Mouse (Mus musculus): ENCODE results near the gene Uvssa. TPM values are rescaled to one million over a fixed set of nuclear protein-coding genes. Genes with fewer than 3 reads are reported as not detected.

Uvssa gene
- polyA plus RNA-seq, 1 experiment from 2014 or later = 2.5 TPM

DNA sequence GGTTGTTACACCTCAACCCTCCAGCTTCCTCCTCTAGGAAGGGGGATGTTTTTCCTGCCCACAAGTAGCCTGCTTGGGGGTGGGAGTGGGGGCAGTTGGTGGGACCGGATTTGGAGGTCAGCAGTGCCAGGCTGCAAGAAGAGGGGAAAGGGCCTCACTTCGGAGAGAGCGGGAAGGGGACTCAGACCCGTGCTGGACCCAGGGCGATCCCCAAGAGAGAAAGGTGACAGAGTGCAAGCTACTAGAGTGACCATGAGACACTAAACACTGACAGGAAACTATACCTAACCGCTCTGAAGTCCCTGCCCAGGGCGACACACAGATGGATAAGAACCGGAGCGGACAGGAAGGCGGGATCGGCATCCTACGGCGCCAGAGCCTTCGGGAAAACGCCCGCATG, 51.8 kb downstream of the Uvssa start:
- Histone ChIP-seq H3K36me3 (replicated peaks) (no peaks in the 10 kb centered on the region), H3K4me1 (replicated peaks) (peaks cover 18% of the 10 kb centered on the region), H3K27me3 (peaks cover 91% of the 10 kb centered on the region), H3K4me2 (no peak overlapping the region), H3K4me3 (replicated peaks) (no peak overlapping the region), H3K9ac (no peak overlapping the region), H3K27ac (replicated peaks) (no peak overlapping the region), H3K9me3 (replicated peaks) (no peaks in the 10 kb centered on the region)
- no peak for ATAC-seq (ENCODE audit: insufficient read depth)
- 4% methylated on average over 16 of the region's 16 CpGs for whole genome bisulfite sequencing (ENCODE audit: insufficient replicate concordance)

- Histone ChIP-seq H3K27me3 (peaks cover 97% of the 10 kb centered on the region), H3K9ac (no peak overlapping the region), H3K36me3 (replicated peaks) (no peaks in the 10 kb centered on the region), H3K4me1 (replicated peaks) (peaks cover 18% of the 10 kb centered on the region), H3K27ac (replicated peaks) (no peak overlapping the region), H3K4me3 (replicated peaks) (no peak overlapping the region), H3K9me3 (replicated peaks) (no peaks in the 10 kb centered on the region), H3K4me2 (peak overlapping the region; percentile 23; the same call in 1 of the 2 replicates)
- no peak for ATAC-seq (ENCODE audit: insufficient read depth)
- 2% methylated on average over 64 of the region's 64 CpGs for WGBS (ENCODE audit: insufficient replicate concordance)
Measured at GRCm38 (mm10) chr5:33430511-33431172, 52.3 kb downstream of the Uvssa start.

- Histone ChIP-seq H3K4me2 (peak overlapping the region; percentile 23; the same call in 1 of the 2 replicates), H3K27ac (replicated peaks) (no peak overlapping the region), H3K9ac (no peak overlapping the region), H3K9me3 (replicated peaks) (no peaks in the 10 kb centered on the region), H3K4me3 (replicated peaks) (no peak overlapping the region), H3K27me3 (peaks cover 99% of the 10 kb centered on the region), H3K36me3 (replicated peaks) (no peaks in the 10 kb centered on the region), H3K4me1 (replicated peaks) (peaks cover 18% of the 10 kb centered on the region)
- 1% methylated on average over 77 of the region's 77 CpGs for WGBS (ENCODE audit: insufficient replicate concordance)
- ATAC-seq (ENCODE audit: insufficient read depth) = no peak
Measured at GRCm38 (mm10) chr5:33431173-33432005, 53.0 kb downstream of the Uvssa start.

- Histone ChIP-seq H3K27me3 (peaks cover 100% of the 10 kb centered on the region), H3K36me3 (replicated peaks) (no peaks in the 10 kb centered on the region), H3K27ac (replicated peaks) (no peak overlapping the region), H3K9me3 (replicated peaks) (no peaks in the 10 kb centered on the region), H3K4me2 (no peak overlapping the region), H3K4me1 (replicated peaks) (peaks cover 18% of the 10 kb centered on the region), H3K4me3 (replicated peaks) (no peak overlapping the region), H3K9ac (no peak overlapping the region)
- WGBS (ENCODE audit: insufficient replicate concordance) = under 1% methylated on average over 39 of the region's 39 CpGs
- no peak for ATAC-seq (ENCODE audit: insufficient read depth)
Measured at GRCm38 (mm10) chr5:33432057-33432935, 53.9 kb downstream of the Uvssa start.

DNA sequence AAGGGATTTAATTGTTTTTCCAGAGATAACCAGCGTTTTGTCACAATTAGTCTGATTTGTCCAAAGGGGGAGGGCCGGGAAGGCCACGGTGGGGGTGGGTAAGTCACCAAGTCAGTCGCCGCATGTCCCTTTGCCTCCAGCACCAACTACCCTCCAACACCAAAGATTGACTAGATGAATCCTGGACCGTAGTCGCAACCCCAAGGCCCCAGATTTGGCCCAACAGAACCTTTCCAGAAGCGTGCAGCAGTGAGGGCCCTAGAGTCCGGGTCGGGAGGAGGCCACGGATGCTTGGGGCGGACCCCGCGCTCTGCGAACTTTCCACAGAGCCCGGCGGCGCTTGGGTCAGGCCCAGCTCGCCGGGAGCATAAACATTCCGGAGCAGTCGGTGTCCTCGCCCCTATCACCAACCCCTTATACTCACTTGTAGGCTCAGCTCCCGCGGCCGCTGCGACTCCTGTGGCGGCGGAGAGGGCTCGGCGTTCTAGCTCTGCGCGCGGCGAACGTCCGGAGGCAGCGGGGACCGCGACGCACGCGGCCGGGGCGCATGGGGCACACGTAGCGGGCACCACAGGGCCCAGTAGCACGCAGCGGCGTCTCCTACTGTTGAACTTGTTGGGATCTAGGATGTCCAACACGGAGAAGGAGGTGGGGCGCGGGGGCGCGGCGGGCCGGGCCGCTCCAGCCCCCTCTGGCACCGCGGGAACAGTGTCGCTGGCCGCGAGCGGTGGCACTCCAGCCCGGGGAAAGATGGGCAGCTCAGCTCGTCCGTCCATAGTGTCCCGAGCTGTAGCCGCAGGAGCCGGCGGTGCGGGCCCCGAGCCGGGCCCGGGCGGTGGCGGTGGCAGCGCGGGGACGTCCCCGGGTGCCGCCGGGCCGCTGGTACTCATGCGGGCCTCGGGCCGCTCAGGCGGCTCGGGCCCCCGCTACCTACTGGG, 55.1 kb downstream of the Uvssa start, which contains the start of gene Nkx1-1:
Nkx1-1 (minus strand) TSS at position 776 of the 938 bp plus-strand sequence.
- no peak within 1 kb of the TSS for H3K9ac ChIP-seq
- no peaks in the 10 kb centered on the region for H3K9me3 ChIP-seq (replicated peaks)
- peaks cover 100% of the 10 kb centered on the region for H3K27me3 ChIP-seq
- H3K4me3 ChIP-seq (replicated peaks) = peak within 1 kb of the TSS; percentile 18
- 1% methylated on average over 90 of the region's 90 CpGs for WGBS (ENCODE audit: insufficient replicate concordance)
- H3K27ac ChIP-seq (replicated peaks) = no peak within 1 kb of the TSS
- ATAC-seq (ENCODE audit: insufficient read depth) = no peak
- H3K36me3 ChIP-seq (replicated peaks) = no peaks in the 10 kb centered on the region
- peaks cover 18% of the 10 kb centered on the region for H3K4me1 ChIP-seq (replicated peaks)
- peak within 1 kb of the TSS; percentile 23 for H3K4me2 ChIP-seq

- Histone ChIP-seq H3K4me2 (peak overlapping the region; percentile 23), H3K27me3 (peaks cover 100% of the 10 kb centered on the region), H3K36me3 (replicated peaks) (no peaks in the 10 kb centered on the region), H3K27ac (replicated peaks) (no peak overlapping the region), H3K9me3 (replicated peaks) (no peaks in the 10 kb centered on the region), H3K4me1 (replicated peaks) (peaks cover 18% of the 10 kb centered on the region), H3K4me3 (replicated peaks) (peak overlapping the region; percentile 18), H3K9ac (no peak overlapping the region)
- WGBS (ENCODE audit: insufficient replicate concordance) = 1% methylated on average over 58 of the region's 60 CpGs
- ATAC-seq (ENCODE audit: insufficient read depth) = no peak
Measured at GRCm38 (mm10) chr5:33434141-33434780, 55.9 kb downstream of the Uvssa start.

GRCm38 (mm10) chr5:33435151-33435550, 56.8 kb downstream of the Uvssa start:
- Histone ChIP-seq H3K36me3 (replicated peaks) (no peaks in the 10 kb centered on the region), H3K9me3 (replicated peaks) (no peaks in the 10 kb centered on the region), H3K4me1 (replicated peaks) (peaks cover 18% of the 10 kb centered on the region), H3K9ac (no peak overlapping the region), H3K27me3 (peaks cover 96% of the 10 kb centered on the region), H3K4me2 (no peak overlapping the region), H3K4me3 (replicated peaks) (no peak overlapping the region), H3K27ac (replicated peaks) (no peak overlapping the region)
- WGBS (ENCODE audit: insufficient replicate concordance) = 4% methylated on average over 26 of the region's 26 CpGs
- ATAC-seq (ENCODE audit: insufficient read depth) = no peak

DNA sequence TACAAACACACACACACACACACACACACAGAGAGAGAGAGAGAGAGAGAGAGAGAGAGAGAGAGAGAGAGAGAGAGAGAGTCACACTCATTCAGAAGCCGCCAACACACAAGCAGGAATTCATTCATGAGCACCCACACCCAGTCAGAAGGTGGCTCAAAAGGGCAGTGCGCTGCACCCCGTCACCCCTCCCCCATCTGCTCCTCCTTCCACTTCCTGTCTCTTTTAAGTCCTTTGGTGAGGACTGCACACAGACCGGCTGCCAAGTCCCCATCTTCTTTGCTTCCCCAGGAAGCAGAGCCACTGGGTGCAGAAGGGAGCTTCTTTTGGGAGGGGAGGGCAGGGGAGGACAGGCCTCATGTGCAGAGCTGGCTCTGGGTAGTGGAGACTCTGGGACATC, 57.6 kb downstream of the Uvssa start:
- H3K27me3 ChIP-seq = peaks cover 95% of the 10 kb centered on the region
- peaks cover 16% of the 10 kb centered on the region for H3K4me1 ChIP-seq (replicated peaks)
- H3K4me3 ChIP-seq (replicated peaks) = no peak overlapping the region
- H3K9ac ChIP-seq = no peak overlapping the region
- H3K4me2 ChIP-seq = no peak overlapping the region
- H3K27ac ChIP-seq (replicated peaks) = no peak overlapping the region
- WGBS (ENCODE audit: insufficient replicate concordance) = 3% methylated on average over 4 of the region's 4 CpGs
- no peaks in the 10 kb centered on the region for H3K9me3 ChIP-seq (replicated peaks)
- H3K36me3 ChIP-seq (replicated peaks) = no peaks in the 10 kb centered on the region
- ATAC-seq (ENCODE audit: insufficient read depth) = no peak

GRCm38 (mm10) chr5:33438214-33438613, 59.9 kb downstream of the Uvssa start:
- H3K9me3 ChIP-seq (replicated peaks) = no peaks in the 10 kb centered on the region
- no peak overlapping the region for H3K27ac ChIP-seq (replicated peaks)
- no peak overlapping the region for H3K4me3 ChIP-seq (replicated peaks)
- H3K9ac ChIP-seq = no peak overlapping the region
- 4% methylated on average over 23 of the region's 23 CpGs for WGBS (ENCODE audit: insufficient replicate concordance)
- peak; percentile 54; the same call in 1 of the 2 replicates for ATAC-seq (ENCODE audit: insufficient read depth)
- H3K27me3 ChIP-seq = peaks cover 93% of the 10 kb centered on the region
- H3K36me3 ChIP-seq (replicated peaks) = no peaks in the 10 kb centered on the region
- peaks cover 17% of the 10 kb centered on the region for H3K4me1 ChIP-seq (replicated peaks)
- H3K4me2 ChIP-seq = no peak overlapping the region
